Mouse (Mus musculus): ENCODE data around the gene Bbip1. TPM values are rescaled to one million over a fixed set of nuclear protein-coding genes. Genes with fewer than 3 reads are reported as not detected.

Gene Bbip1
- total and polyA plus RNA-seq, 3 experiments: 71.3 to 75.9 TPM; not detected in 1

GRCm38 (mm10) chr19:53964910-53965633, 20.6 kb upstream of the Bbip1 start:
- H3K36me3 ChIP-seq (ENCODE audit: control insufficient read depth in 1 of 2, insufficient read depth in 2 of 2, low read length in 2 of 2): peaks cover 3 to 46% of the 10 kb centered on the region in 2 experiments; a peak in 3 of 4 replicates
- peak overlapping the region; percentile 45 for H3K9ac ChIP-seq (ENCODE audit: control insufficient read depth, low read depth, low read length, poor library complexity, severe bottlenecking)
- no peaks in the 10 kb centered on the region for H3K9me3 ChIP-seq (replicated peaks; ENCODE audit: insufficient read depth, low read length)
- H3K27me3 ChIP-seq (ENCODE audit: control insufficient read depth in 1 of 2, insufficient read depth in 2 of 2, low read length in 2 of 2): no peaks in the 10 kb centered on the region
- H3K4me3 ChIP-seq (ENCODE audit: control insufficient read depth in 1 of 2, insufficient read depth in 1 of 2, low read depth in 2 of 2, low read length in 2 of 2): peak overlapping the region; percentile 14 to 40
- H3K27ac ChIP-seq (ENCODE audit: control insufficient read depth, low read depth, low read length): peak overlapping the region; percentile 85
- peaks cover 19% of the 10 kb centered on the region for H3K79me2 ChIP-seq (ENCODE audit: control insufficient read depth, insufficient read depth, low read length, poor library complexity)
- H3K4me1 ChIP-seq (ENCODE audit: control insufficient read depth in 1 of 2, insufficient read depth in 2 of 2, low read length in 2 of 2): peaks cover 3 to 44% of the 10 kb centered on the region in 2 experiments; a peak in 3 of 4 replicates
- peak; percentile 91 for DNase-seq (ENCODE audit: low read depth, low spot score)
- TF ChIP-seq ETS1 (IDR thresholded peaks at IDR 0.05; ENCODE audit: low read depth, low read length) (peak; percentile 94), HCFC1 (IDR thresholded peaks at IDR 0.05; ENCODE audit: low read depth, low read length) (peak; percentile 70), MAZ (IDR thresholded peaks at IDR 0.05; ENCODE audit: low read depth, low read length) (0 out of 2 replicates have a peak, but pooled peaks have one; percentile 54), EP300 (IDR thresholded peaks at IDR 0.05; ENCODE audit: low read depth in 1 of 2, low read length in 2 of 2) (peak; percentile 98 to 99), CTCF (IDR thresholded peaks at IDR 0.05 in 2 of 3, conservative IDR thresholded peaks at IDR 0.05 in 1 of 3; ENCODE audit: control insufficient read depth in 1 of 3, insufficient read depth in 1 of 3, low read depth in 2 of 3, low read length in 3 of 3, poor library complexity in 1 of 3, severe bottlenecking in 1 of 3) (no peak), UBTF (IDR thresholded peaks at IDR 0.05; ENCODE audit: borderline replicate concordance, insufficient read depth, low read depth, low read length) (no peak), MAX (IDR thresholded peaks at IDR 0.05; ENCODE audit: low read length) (peak; percentile 65), MYB (IDR thresholded peaks at IDR 0.05; ENCODE audit: low read depth, low read length) (peak; percentile 93), ZKSCAN1 (IDR thresholded peaks at IDR 0.05; ENCODE audit: low read depth, low read length) (no peak; the same call in 1 of the 2 replicates), MYC (IDR thresholded peaks at IDR 0.05; ENCODE audit: low read depth, low read length) (peak; percentile 57; the same call in 1 of the 2 replicates), USF2 (IDR thresholded peaks at IDR 0.05; ENCODE audit: borderline replicate concordance in 1 of 2, insufficient read depth in 1 of 2, low read depth in 1 of 2, low read length in 2 of 2) (no peak), ZMIZ1 (IDR thresholded peaks at IDR 0.05; ENCODE audit: low read depth, low read length) (no peak), KAT2A (conservative IDR thresholded peaks at IDR 0.05; ENCODE audit: low read depth, low read length) (peak; percentile 52; the same call in 1 of the 2 replicates), ZC3H11A (IDR thresholded peaks at IDR 0.05; ENCODE audit: low read depth, low read length) (peak; percentile 9), RCOR1 (IDR thresholded peaks at IDR 0.05; ENCODE audit: low read depth, low read length) (peak; percentile 96), TAL1 (IDR thresholded peaks at IDR 0.05; ENCODE audit: low read length) (peak; percentile 57), TBP (IDR thresholded peaks at IDR 0.05; ENCODE audit: low read depth, low read length) (peak; percentile 92), CHD1 (IDR thresholded peaks at IDR 0.05; ENCODE audit: low read depth, low read length) (no peak; the same call in 1 of the 2 replicates), POLR2AphosphoS5 (IDR thresholded peaks at IDR 0.05; ENCODE audit: borderline replicate concordance, low read depth, low read length) (no peak), BHLHE40 (IDR thresholded peaks at IDR 0.05; ENCODE audit: borderline replicate concordance, low read depth, low read length) (peak; percentile 91), POLR2AphosphoS2 (IDR thresholded peaks at IDR 0.05; ENCODE audit: low read length) (no peak), USF1 (IDR thresholded peaks at IDR 0.05; ENCODE audit: low read depth, low read length) (peak; percentile 86), MAFK (IDR thresholded peaks at IDR 0.05; ENCODE audit: borderline replicate concordance, low read depth, low read length) (peak; percentile 71; the same call in 1 of the 2 replicates), POLR2A (IDR thresholded peaks at IDR 0.05; ENCODE audit: control insufficient read depth in 1 of 2, insufficient read depth in 1 of 2, low read depth in 1 of 2, low read length in 2 of 2, poor library complexity in 1 of 2) (peak in 1 of 2 experiments; percentile 39; a peak in 1 of 4 replicates), CHD2 (IDR thresholded peaks at IDR 0.05; ENCODE audit: low read length) (no peak; the same call in 1 of the 2 replicates), ZNF384 (IDR thresholded peaks at IDR 0.05; ENCODE audit: low read depth, low read length) (peak; percentile 73; the same call in 1 of the 2 replicates), RAD21 (IDR thresholded peaks at IDR 0.05; ENCODE audit: low read depth, low read length) (no peak), GABPA (IDR thresholded peaks at IDR 0.05; ENCODE audit: low read depth, low read length) (no peak), NELFE (IDR thresholded peaks at IDR 0.05; ENCODE audit: low read depth, low read length) (no peak), JUND (IDR thresholded peaks at IDR 0.05; ENCODE audit: low read depth, low read length) (peak; percentile 81), E2F4 (IDR thresholded peaks at IDR 0.05; ENCODE audit: borderline replicate concordance, low read depth, low read length) (no peak), SMC3 (IDR thresholded peaks at IDR 0.05; ENCODE audit: low read depth, low read length) (peak; percentile 10; the same call in 1 of the 2 replicates), GATA1 (IDR thresholded peaks at IDR 0.05; ENCODE audit: low read depth, low read length) (peak; percentile 99), SIN3A (IDR thresholded peaks at IDR 0.05; ENCODE audit: low read length) (peak; percentile 98), MEF2A (IDR thresholded peaks at IDR 0.05; ENCODE audit: extremely low read depth, insufficient replicate concordance, low read depth, low read length, poor library complexity, severe bottlenecking) (peak; percentile 79; the same call in 1 of the 2 replicates)

Data from MEL (cell line).